ENCODE assay signal across 9 mouse cellular contexts in genomic region chr1:139423931-139424330, GRCm38 (mm10). TPM values are rescaled to one million over a fixed set of nuclear protein-coding genes. Genes with fewer than 3 reads are reported as not detected.
A peak's percentile ranks its signal among the peaks of the same experiment; 100 is the strongest.
DNase-seq lines count a peak whose midpoint lies in the region; ATAC-seq and TF ChIP-seq lines count a peak whose summit lies in the region.
"Had no signal": no experiment of that assay in that cellular context is flagged by ENCODE, and none has a peak within 500 bp of the region (broad histone marks: within the 10 kb centered on the region; RNA-seq: fewer than 3 reads in every experiment).

No protein-coding gene starts in this region.

- no peaks in the 10 kb centered on the region for H3K27me3 ChIP-seq in lung, embryonic 15.5 days
- H3K27me3 ChIP-seq in forebrain, embryonic 14.5 days (replicated peaks; ENCODE audit: control insufficient read depth, insufficient read depth, low read length) = no peaks in the 10 kb centered on the region
- H3K27me3 ChIP-seq in liver, embryonic 14.5 days (ENCODE audit: control insufficient read depth, insufficient read depth, low read length) = no peaks in the 10 kb centered on the region
- H3K27me3 ChIP-seq in stomach, embryonic 16.5 days (ENCODE audit: control insufficient read depth, insufficient read depth, low read length) = no peaks in the 10 kb centered on the region

- H3K9ac ChIP-seq in lung, embryonic 15.5 days = peak overlapping the region; percentile 20
- H3K9ac ChIP-seq in forebrain, embryonic 14.5 days (ENCODE audit: low read length) = peak overlapping the region; percentile 95
- peak overlapping the region; percentile 23 for H3K9ac ChIP-seq in liver, embryonic 14.5 days (replicated peaks)
- H3K9ac ChIP-seq in stomach, embryonic 16.5 days (ENCODE audit: low read length) = peak overlapping the region; percentile 7; the same call in 1 of the 2 replicates

- no peak for ATAC-seq in lung, embryonic 15.5 days (ENCODE audit: borderline replicate concordance, extremely low read depth, low FRiP score, low TSS enrichment)
- ATAC-seq in forebrain, embryonic 14.5 days = no peak
- ATAC-seq in liver, embryonic 14.5 days (ENCODE audit: insufficient read depth) = no peak
- no peak for ATAC-seq in stomach, embryonic 16.5 days (ENCODE audit: insufficient read depth, low FRiP score)

- TF ChIP-seq EP300 in liver, embryonic 14.5 days (IDR thresholded peaks at IDR 0.05; ENCODE audit: low read depth) = no peak

- no peak overlapping the region for H3K27ac ChIP-seq in lung, embryonic 15.5 days
- no peak overlapping the region for H3K27ac ChIP-seq in forebrain, embryonic 14.5 days (ENCODE audit: low read depth, low read length)
- no peak overlapping the region for H3K27ac ChIP-seq in liver, embryonic 14.5 days
- no peak overlapping the region for H3K27ac ChIP-seq in stomach, embryonic 16.5 days (ENCODE audit: low read length)

- WGBS in lung, embryonic 15.5 days = 34% methylated on average over 10 of the region's 10 CpGs
- WGBS in forebrain, embryonic 14.5 days = 55% methylated on average over 10 of the region's 10 CpGs
- WGBS in liver, embryonic 14.5 days (ENCODE audit: insufficient replicate concordance) = 20% methylated on average over 10 of the region's 10 CpGs
- 53% methylated on average over 10 of the region's 10 CpGs for WGBS in stomach, embryonic 16.5 days

- H3K4me2 ChIP-seq in lung, embryonic 15.5 days = peak overlapping the region; percentile 61
- H3K4me2 ChIP-seq in forebrain, embryonic 14.5 days (ENCODE audit: low read length) = peak overlapping the region; percentile 72
- peak overlapping the region; percentile 93 for H3K4me2 ChIP-seq in liver, embryonic 14.5 days (ENCODE audit: low read depth)
- H3K4me2 ChIP-seq in stomach, embryonic 16.5 days (ENCODE audit: low read depth, low read length) = peak overlapping the region; percentile 81

- peaks cover 5% of the 10 kb centered on the region for H3K36me3 ChIP-seq in lung, embryonic 15.5 days
- peaks cover 4% of the 10 kb centered on the region for H3K36me3 ChIP-seq in forebrain, embryonic 14.5 days (ENCODE audit: control insufficient read depth, insufficient read depth, low read length)
- peaks cover under 1% of the 10 kb centered on the region for H3K36me3 ChIP-seq in liver, embryonic 14.5 days (replicated peaks; ENCODE audit: control insufficient read depth, insufficient read depth, low read depth)
- H3K36me3 ChIP-seq in stomach, embryonic 16.5 days (ENCODE audit: control insufficient read depth, insufficient read depth, low read length) = no peaks in the 10 kb centered on the region

- peak overlapping the region; percentile 77 for H3K4me3 ChIP-seq in lung, embryonic 15.5 days
- H3K4me3 ChIP-seq in forebrain, embryonic 14.5 days (ENCODE audit: low read depth, low read length) = peak overlapping the region; percentile 87
- H3K4me3 ChIP-seq in liver, embryonic 14.5 days (ENCODE audit: insufficient read depth in 1 of 2, low read depth in 2 of 2, low read length in 2 of 2) = peak overlapping the region; percentile 42 to 97
- H3K4me3 ChIP-seq in stomach, embryonic 16.5 days (replicated peaks; ENCODE audit: low read length) = peak overlapping the region; percentile 86

- no peak for DNase-seq in lung, postnatal 36 days
- DNase-seq in forebrain, embryonic 14.5 days (ENCODE audit: low spot score) = no peak
- DNase-seq in liver, embryonic 14.5 days (ENCODE audit: low read depth in 3 of 3, low spot score in 3 of 3) = no peak
- no peak for DNase-seq in ovary, postnatal 36 days (ENCODE audit: low spot score)
- DNase-seq in gastrocnemius, postnatal 10 days = no peak
- DNase-seq in spleen, postnatal 10 days (ENCODE audit: low spot score in 2 of 2) = no peak
- DNase-seq: adrenal gland, adult 8-10 months had no signal

- TF ChIP-seq CTCF in liver, embryonic 14.5 days (IDR thresholded peaks at IDR 0.05; ENCODE audit: low read depth) = no peak

- peaks cover 32% of the 10 kb centered on the region for H3K4me1 ChIP-seq in lung, embryonic 15.5 days
- H3K4me1 ChIP-seq in forebrain, embryonic 14.5 days (ENCODE audit: control insufficient read depth, insufficient read depth, low read length) = peaks cover 29% of the 10 kb centered on the region
- H3K4me1 ChIP-seq in liver, embryonic 14.5 days (replicated peaks; ENCODE audit: control insufficient read depth in 2 of 2, insufficient read depth in 2 of 2, low read length in 1 of 2) = peaks cover 15 to 18% of the 10 kb centered on the region in 2 experiments
- H3K4me1 ChIP-seq in stomach, embryonic 16.5 days (ENCODE audit: control insufficient read depth, insufficient read depth, low read length) = peaks cover 18% of the 10 kb centered on the region

- H3K9me3 ChIP-seq in lung, embryonic 15.5 days = no peaks in the 10 kb centered on the region
- no peaks in the 10 kb centered on the region for H3K9me3 ChIP-seq in forebrain, embryonic 14.5 days (replicated peaks; ENCODE audit: control insufficient read depth, low read length)
- H3K9me3 ChIP-seq in liver, embryonic 14.5 days (ENCODE audit: control insufficient read depth, low read length) = no peaks in the 10 kb centered on the region
- H3K9me3 ChIP-seq in stomach, embryonic 16.5 days (replicated peaks; ENCODE audit: control insufficient read depth, low read length) = no peaks in the 10 kb centered on the region

RNA-seq across cellular contexts. Expression of gene Zbtb41, which starts 1.8 kb away (rescaled TPM):
- polyA plus RNA-seq in lung, embryonic 15.5 days (2015; fragmentation: Nextera tagmentation; extraction: Ambion mirVana) = 8.6 and 8.9 TPM in 2 replicates
- polyA plus RNA-seq in forebrain, embryonic 14.5 days (2014; fragmentation: Nextera tagmentation; extraction: Ambion mirVana) = 17.4 and 25.0 TPM in 2 replicates
- polyA plus RNA-seq in liver, embryonic 14.5 days (2012; rRNA removed) = 1.1 and 1.6 TPM in 2 replicates
- 2.2 and 3.2 TPM in 2 replicates for polyA plus RNA-seq in liver, embryonic 14.5 days (2014; fragmentation: Nextera tagmentation; extraction: Ambion mirVana)
- polyA plus RNA-seq in stomach, embryonic 16.5 days (2015; fragmentation: Nextera tagmentation; extraction: Ambion mirVana) = 9.4 and 10.4 TPM in 2 replicates
- 10 to 100 TPM; 14.8 to 16.7 TPM for total RNA-seq in gastrocnemius, postnatal 10 days (2021)

RNA-seq across cellular contexts. Expression of gene Aspm, which starts 30.6 kb away (rescaled TPM):
- 17.7 and 18.0 TPM in 2 replicates for polyA plus RNA-seq in lung, embryonic 15.5 days (2015; fragmentation: Nextera tagmentation; extraction: Ambion mirVana)
- 12.8 and 14.4 TPM in 2 replicates for polyA plus RNA-seq in forebrain, embryonic 14.5 days (2014; fragmentation: Nextera tagmentation; extraction: Ambion mirVana)
- 4.4 and 6.6 TPM in 2 replicates for polyA plus RNA-seq in liver, embryonic 14.5 days (2012; rRNA removed)
- 11.4 and 13.8 TPM in 2 replicates for polyA plus RNA-seq in liver, embryonic 14.5 days (2014; fragmentation: Nextera tagmentation; extraction: Ambion mirVana)
- polyA plus RNA-seq in stomach, embryonic 16.5 days (2015; fragmentation: Nextera tagmentation; extraction: Ambion mirVana) = 9.0 and 10.7 TPM in 2 replicates
- total RNA-seq in gastrocnemius, postnatal 10 days (2021) = 1 to 10 TPM; 6.6 to 6.8 TPM

RNA-seq across cellular contexts. Expression of gene Crb1, which starts 47.0 kb away (rescaled TPM):
- 0.05 TPM in 1 of 2 replicates, not detected in the other for polyA plus RNA-seq in lung, embryonic 15.5 days (2015; fragmentation: Nextera tagmentation; extraction: Ambion mirVana)
- 1.3 and 1.8 TPM in 2 replicates for polyA plus RNA-seq in forebrain, embryonic 14.5 days (2014; fragmentation: Nextera tagmentation; extraction: Ambion mirVana)
- polyA plus RNA-seq in liver, embryonic 14.5 days (2012; rRNA removed) = 0.01 TPM in 1 of 2 replicates, not detected in the other
- not detected in 2 replicates for polyA plus RNA-seq in liver, embryonic 14.5 days (2014; fragmentation: Nextera tagmentation; extraction: Ambion mirVana)
- polyA plus RNA-seq in stomach, embryonic 16.5 days (2015; fragmentation: Nextera tagmentation; extraction: Ambion mirVana) = 0.09 TPM in 1 of 2 replicates, not detected in the other
- not detected for total RNA-seq in gastrocnemius, postnatal 10 days (2021)
- total RNA-seq: adrenal gland, adult 8-10 months had no signal

Comparison
In these comparisons a context has a peak if more than half of its experiments do, and no peak if none do; other contexts are left out.
1. H3K9ac ChIP-seq: peak in every context shown above with its lines; median percentile 95 in forebrain, embryonic 14.5 days; 23 in liver, embryonic 14.5 days; 20 in lung, embryonic 15.5 days; 7 in stomach, embryonic 16.5 days.